Mouse (Mus musculus) lung, postnatal 0 days (tissue): ENCODE measurements around the gene Zmynd8.
A peak's percentile ranks its signal among the peaks of the same experiment; 100 is the strongest.

Source experiments
- CTCF ChIP-seq: IDR thresholded peaks from 2 replicates; pipeline ENCODE4 v1.5.1; 2016; ENCODE audit warnings: antibody characterized with exemption, mild to moderate bottlenecking
- EP300 ChIP-seq: IDR thresholded peaks from 2 replicates; pipeline ENCODE4 v1.6.1; 2016; ENCODE audit warnings: antibody characterized with exemption, mild to moderate bottlenecking, control low read depth

DNA sequence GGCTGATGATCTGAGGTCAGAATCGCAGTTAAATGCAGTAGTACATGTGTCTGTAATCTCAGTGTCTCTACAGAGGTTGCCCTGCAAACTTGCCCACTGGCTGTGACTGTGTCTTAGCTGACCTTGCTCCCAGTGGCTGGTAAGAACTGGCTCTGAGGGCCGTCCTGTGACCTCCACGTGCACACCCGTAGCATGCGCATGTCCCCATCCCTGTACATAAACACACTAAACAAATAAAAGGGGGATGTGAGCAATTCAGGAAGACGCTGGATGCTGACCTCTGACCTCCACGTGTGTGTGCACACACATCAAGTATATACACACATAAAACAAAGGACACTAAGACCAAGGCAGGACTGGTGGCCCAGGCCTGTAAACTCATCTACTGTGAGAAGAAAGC lies 14.3 kb upstream of the Zmynd8 start:
- no peak for TF ChIP-seq EP300
- TF ChIP-seq CTCF, result peak; percentile 7; the same call in 1 of the 2 replicates
